Mouse (Mus musculus): Measurements from ENCODE around the gene Tor1aip1. TPM values are rescaled to one million over a fixed set of nuclear protein-coding genes. Genes with fewer than 3 reads are reported as not detected.

Tor1aip1 gene
- polyA plus RNA-seq, 1 experiment from 2014 or later, result 152 TPM

Other genes with a start within 250 kb of the Tor1aip1 start
- 7.9 to 13.0 TPM (median 10.6 TPM) in 3 replicates for gene Qsox1, start 223.6 kb downstream of the Tor1aip1 start, polyA plus RNA-seq (2018)
- 15.1 to 24.6 TPM (median 18.4 TPM) in 3 replicates for gene Cep350, start 63.2 kb downstream of the Tor1aip1 start, polyA plus RNA-seq (2018)
- 97.1 to 163 TPM (median 107 TPM) in 3 replicates for gene Tor1aip2, start 1.1 kb downstream of the Tor1aip1 start, polyA plus RNA-seq (2018)
- gene Fam163a, start 168.5 kb upstream of the Tor1aip1 start, polyA plus RNA-seq (2018), result not detected in 3 replicates